Mouse (Mus musculus) gastrocnemius, adult 8-10 months (tissue): ENCODE measurements around the gene Gas7. TPM values are rescaled to one million over a fixed set of nuclear protein-coding genes. Genes with fewer than 3 reads are reported as not detected.

Experiments
- DNase-seq, 2 experiments: peaks; one replicate each; pipeline ENCODE4 v3.0.0; 2022; ENCODE audit warnings: low spot score in 2 of 2
- total RNA-seq, 4 experiments: library from RNA; stranded (reverse); gene quantifications; 2 replicates each; pipeline ENCODE4 v1.2.4; 2022

The Gas7 gene
- total RNA-seq, 4 experiments from 2014 or later = 4.2 to 7.8 (median 5.1) TPM

- DNase-seq = peak in 1 of 2 experiments; percentile 24
Observed at GRCm38 (mm10) chr11:67532728-67533127, 77.5 kb downstream of the Gas7 start.

DNA sequence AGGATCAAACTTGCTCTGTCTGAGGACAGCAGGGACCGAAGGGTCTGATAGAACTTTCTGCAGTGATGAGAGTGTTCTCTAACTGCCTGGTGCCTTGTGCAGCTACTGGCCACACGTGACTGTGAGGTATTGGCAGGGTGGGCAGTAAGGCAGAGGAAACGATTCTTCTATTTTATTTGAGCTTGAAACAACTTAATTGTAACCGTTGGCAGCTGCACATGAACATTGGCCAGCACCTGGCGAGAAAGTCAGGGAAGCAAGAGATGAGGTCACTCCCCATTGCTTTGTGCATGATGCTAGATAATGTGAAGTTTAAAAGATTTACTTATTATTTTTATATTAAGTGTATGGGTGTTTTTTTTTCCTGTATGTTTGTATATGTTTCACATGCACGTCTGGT lies 77.9 kb downstream of the Gas7 start:
- DNase-seq = peak in 1 of 2 experiments; percentile 17

DNA sequence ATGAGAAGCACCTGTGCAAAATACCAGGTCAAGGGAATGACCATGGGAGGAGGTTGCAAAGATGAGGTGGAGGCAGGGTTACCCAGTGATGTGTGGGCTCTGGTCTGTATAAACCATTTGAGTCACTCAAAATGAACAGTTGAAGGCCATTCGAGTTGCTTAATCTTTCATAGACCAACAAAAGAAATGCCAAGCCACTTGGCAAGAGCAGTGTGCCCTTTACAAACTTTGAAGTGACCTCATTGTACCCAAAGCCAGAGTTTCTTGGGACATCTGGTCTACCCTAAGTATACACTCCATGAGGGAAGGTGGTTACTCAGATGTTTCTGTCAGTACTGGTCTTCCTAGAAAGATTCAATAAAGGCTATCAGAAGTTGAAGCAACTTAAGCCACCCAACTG lies 80.5 kb downstream of the Gas7 start:
- no peak for DNase-seq

DNA sequence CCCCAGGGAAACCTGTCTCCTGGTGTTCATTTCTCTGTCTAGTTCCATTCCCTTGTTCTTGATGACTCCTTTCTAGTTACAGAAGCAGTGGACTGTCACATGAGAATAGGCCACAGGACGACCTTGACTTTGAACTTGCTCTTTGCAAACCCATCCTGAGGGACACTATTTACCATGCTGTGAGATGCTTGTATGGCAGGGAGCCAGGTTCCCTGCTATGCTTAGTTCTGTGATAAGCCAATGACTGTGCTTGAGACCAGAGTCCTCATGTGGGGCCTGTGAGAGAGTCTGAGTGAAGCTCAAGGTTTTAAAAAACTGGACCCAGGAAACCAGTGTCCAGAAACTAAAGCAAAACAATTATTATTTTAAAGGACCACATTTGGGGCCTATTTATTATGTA lies 81.2 kb downstream of the Gas7 start:
- DNase-seq = no peak

DNA sequence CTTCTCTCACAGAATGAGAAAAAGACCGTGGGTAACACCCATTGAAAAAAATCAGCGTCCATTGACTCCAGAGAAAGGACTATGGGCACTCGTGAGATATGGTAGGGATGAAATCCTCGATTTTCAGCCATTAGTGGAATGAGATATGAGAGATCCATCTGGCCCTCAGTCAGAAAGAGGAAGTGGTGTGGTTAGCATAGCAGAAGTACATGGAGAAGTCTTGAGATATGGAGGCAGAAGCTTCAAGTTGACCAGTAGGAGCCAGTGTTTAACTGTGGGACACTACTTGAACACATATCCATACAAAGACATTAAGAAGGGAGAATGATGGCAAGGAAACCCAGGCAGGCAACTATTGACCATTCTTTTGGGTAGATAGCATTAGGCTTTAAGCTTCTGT lies 82.1 kb downstream of the Gas7 start:
- no peak for DNase-seq

GRCm38 (mm10) chr11:67538557-67538956 lies 83.3 kb downstream of the Gas7 start:
- DNase-seq = no peak

DNA sequence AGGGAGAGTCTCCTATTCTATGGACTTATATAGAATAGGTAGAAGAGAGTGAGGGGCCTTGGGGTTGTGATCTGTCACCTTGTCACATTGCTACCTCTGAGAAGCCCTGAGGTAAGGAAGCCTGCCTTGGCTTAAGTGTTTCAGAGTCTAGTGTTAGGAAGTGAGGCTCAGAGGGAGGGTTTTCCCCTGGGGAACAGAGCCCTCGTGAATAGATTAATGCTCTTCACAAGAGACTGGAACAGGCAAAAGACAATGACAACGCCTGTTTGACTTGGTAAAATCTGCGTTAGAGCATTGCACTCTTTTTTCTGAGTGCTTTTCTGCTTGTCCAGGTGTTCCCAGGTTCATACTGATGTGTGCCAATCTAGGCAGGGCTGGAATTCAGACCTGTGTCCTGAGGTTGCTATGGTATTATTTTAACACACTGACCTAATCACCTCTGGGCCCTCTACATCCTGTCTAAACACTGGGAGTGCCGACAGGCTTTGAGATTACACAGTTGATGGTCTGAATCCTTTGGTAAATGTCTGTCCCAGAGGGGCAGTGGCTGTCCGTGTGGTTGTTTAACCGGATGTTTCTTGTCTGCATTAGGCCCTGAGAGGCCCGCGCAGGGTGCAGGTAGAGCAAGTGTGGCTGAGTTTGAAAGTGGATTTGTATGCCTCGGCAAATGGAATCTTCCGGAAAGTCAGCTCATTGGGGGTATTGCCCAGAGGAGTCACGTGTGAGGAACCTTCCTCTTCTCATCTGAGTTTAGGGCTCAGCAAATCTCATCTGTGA lies 89.6 kb downstream of the Gas7 start:
- DNase-seq = no peak

- DNase-seq = no peak
Observed at GRCm38 (mm10) chr11:67546582-67546981, 91.3 kb downstream of the Gas7 start.

DNA sequence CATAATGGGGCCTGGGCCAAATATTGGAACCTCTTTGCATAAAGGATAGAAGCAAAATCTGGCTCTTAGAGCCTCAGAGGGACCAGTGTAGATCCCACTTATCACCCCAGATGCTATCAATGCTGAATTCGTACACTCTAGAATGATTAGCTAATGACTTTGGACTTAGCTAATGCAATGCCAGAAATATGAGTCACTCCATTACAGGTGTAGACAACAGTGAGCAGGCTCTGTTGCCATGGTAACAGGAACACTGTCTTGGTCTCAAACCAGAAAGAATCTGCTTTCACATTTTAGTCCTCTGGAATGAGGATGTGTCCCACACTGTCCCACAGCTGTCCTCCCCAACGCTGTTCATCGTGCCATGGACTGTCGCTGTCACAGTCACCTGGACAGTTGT lies 94.1 kb downstream of the Gas7 start:
- DNase-seq = no peak

- no peak for DNase-seq
Observed at GRCm38 (mm10) chr11:67549762-67550488, 94.7 kb downstream of the Gas7 start.

GRCm38 (mm10) chr11:67552400-67552799 lies 97.2 kb downstream of the Gas7 start:
- DNase-seq = no peak

DNA sequence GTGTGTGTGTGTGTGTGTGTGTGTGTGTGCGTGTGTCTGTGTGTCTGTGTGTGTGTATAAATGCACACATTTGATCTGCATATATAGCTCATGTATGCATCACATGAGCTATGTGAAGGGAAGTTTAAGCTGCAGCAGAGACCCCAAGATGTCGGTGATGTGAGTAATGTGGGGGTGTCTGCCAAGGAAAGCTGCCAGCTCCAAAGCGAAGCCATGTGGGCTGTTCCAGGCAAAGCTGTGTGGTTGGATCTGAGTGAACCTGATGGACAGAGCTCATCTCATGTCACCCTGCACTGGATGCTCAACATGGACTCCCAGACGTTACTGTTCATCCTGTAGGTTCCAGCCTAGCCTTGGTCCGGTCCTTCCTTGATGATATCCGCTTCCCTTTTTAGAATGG lies 99.0 kb downstream of the Gas7 start:
- no peak for DNase-seq

DNA sequence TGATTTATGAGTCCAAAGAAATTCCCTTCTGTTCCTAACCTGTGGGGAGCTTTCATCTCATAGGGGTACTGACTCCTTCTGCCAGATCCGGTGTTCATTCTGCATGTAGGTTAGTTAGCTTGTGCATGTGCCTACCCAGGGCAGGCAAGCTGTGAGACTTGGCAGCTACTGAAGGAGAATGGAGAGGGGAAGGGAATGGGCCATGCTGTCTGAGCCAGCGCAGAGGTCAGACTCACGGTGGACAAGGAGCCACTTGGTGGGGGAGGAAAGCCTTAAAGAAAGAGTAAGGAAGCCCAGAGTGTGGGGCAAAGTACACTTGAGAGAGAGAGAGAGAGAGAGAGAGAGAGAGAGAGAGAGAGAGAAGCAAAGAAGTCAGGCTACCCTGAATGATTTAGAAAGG lies 101.1 kb downstream of the Gas7 start:
- no peak for DNase-seq

DNA sequence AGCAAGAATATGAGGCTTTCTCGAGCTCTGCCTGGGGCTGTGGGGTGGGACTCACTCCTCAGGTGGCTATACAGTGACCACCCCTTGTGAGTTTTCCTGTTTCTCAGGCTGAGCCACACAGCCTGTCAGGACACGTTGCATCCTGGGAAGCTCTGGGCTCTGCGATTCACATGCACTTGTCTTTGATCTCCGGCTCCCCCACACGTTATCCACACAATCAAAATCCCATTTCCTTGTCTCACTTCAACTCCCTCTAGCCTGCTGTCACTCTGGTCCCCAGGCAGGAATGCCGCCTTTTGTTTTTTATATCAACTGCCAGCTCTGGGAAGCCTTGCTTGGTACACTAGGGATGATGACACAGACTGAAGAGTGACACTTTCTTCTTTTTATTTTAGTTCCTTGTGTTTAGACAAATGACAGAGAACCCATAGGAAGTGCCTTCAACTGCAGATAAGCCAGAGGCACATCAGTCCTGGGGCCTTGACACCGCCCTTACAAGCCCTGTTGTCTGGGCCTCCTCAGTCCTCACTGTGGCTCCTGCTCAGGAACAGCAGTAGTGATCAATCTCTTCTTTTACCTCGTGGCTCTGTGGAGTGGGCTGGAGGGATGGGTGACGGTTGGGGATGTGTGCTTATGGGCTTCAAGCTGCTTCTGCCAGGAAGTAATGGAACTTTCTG lies 103.7 kb downstream of the Gas7 start:
- DNase-seq = no peak

- peak in 1 of 2 experiments; percentile 32 for DNase-seq
Observed at GRCm38 (mm10) chr11:67559522-67559921, 104.3 kb downstream of the Gas7 start.

- no peak for DNase-seq
Observed at GRCm38 (mm10) chr11:67561631-67562030, 106.4 kb downstream of the Gas7 start.

DNA sequence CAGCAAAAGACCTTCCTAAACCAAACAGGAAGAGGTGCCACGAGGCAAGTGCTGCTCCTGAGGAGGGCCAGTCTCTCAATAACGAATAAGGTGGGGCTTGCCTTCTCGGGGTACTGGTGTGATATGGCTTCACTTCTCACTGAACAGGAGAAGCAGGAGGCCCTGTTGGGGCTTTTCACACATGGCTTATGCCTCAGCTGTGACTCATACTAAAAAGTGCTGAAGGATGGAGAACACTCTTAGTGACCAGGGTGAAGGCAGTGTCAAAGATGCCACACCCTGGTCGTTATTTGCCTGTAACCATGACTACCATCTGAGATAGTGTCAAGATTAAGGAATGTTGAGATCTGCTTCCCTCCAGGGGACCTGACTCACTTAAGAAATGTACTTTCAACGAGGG lies 107.9 kb downstream of the Gas7 start:
- DNase-seq = no peak

DNA sequence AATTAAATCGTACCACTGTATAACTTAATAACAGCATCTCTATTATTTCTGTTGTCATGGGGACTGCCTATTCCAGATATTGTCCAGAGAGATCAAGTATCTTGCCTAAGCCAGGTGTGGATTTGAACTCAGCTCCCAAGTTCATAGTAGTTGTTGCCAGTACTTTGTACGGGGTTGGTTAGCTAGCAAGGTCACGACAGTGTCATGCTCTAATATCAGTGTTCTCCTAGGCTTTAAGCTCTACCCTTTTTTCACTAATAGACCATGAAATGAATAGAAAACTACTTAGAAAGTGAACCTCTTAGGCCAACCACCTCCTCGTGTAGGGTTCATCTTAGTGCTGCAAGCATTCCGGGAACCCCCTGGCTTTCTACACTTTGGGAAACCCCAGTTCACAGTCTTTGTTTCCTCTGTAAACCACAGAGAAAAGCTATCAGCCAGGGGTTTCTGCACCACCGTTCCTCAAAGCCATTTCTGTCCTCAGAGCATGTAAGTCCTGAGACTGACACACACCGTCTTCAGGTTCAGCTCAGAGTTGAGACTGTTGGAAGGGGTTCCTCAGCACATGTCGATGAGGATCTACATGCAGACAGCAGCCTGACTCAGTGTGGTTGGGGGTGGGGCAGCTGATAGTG lies 108.9 kb downstream of the Gas7 start:
- DNase-seq = no peak

- no peak for DNase-seq
Observed at GRCm38 (mm10) chr11:67565512-67565911, 110.3 kb downstream of the Gas7 start.

- DNase-seq = no peak
Observed at GRCm38 (mm10) chr11:67566704-67567103, 111.5 kb downstream of the Gas7 start.

DNA sequence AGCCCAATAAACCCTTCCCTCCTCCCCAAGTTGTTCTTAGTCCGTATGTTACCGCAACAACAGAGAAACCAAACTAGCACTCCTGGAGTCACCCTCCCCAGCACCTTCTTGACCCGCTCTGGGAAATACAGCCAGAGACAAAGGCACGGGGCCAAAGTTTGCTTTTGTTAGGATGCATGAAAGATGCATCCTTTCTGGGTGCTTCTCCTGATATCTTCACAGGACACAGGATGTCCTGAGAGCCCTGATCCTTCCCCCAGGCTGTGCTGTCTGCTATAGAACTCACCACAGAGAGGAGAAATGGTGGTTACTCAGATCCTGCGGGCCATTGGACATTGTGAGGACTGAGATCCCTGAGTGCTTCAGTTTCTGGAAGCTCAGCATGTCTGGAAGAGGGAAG lies 111.9 kb downstream of the Gas7 start:
- no peak for DNase-seq

DNA sequence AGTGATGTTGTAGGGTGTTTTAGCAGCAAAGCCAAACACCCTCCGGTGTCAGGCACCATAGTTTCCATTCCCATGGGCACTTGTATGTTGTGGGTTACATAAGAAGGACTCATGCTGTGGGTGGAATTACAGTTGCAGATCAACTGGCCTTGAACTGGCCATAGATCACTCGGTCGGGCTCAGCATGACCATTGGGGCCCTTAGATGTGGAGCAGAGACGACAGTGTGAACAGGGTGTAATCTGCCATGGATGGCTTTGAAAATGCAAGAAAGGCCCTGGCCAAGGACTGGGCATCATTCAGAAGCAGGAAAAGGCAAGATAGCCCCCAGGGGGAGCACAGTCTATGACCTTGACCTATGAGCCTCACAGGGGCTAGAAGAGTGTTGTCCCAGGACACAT lies 112.8 kb downstream of the Gas7 start:
- no peak for DNase-seq
